Mouse (Mus musculus) testis, adult 2 months (tissue): ENCODE data around the gene Gm17509.

ENCODE experiments used
- CTCF ChIP-seq: fragments of 200-500 bp; IDR thresholded peaks from 2 replicates; pipeline ENCODE4 v1.5.1; 2012; ENCODE audit warnings: low read depth, mild to moderate bottlenecking, inconsistent platforms, low read length, moderate library complexity; ENCODE audit not compliant: control insufficient read depth, insufficient read depth, insufficient replicate concordance
- POLR2A ChIP-seq: fragments of 200-500 bp; IDR thresholded peaks from 2 replicates; pipeline ENCODE4 v1.6.1; 2012; ENCODE audit warnings: low read depth, mild to moderate bottlenecking, inconsistent platforms, low read length, moderate library complexity; ENCODE audit not compliant: control insufficient read depth

- TF ChIP-seq POLR2A (no peak), CTCF (no peak)
Measured at GRCm38 (mm10) chr13:117225561-117225960, 4.7 kb upstream of the Gm17509 start.
